Mouse (Mus musculus) erythroblast, embryonic 14.5 days (primary cell): ENCODE measurements at regions not wholly inside any gene's neighbourhood (a gene's known extent, or its start where the extent isn't known, plus 50 kb on each side); places are given as distances from the start of the nearest gene placed in this dataset.

Source experiments
- GATA1 ChIP-seq: IDR thresholded peaks from 2 replicates; pipeline ENCODE4 v1.6.1; 2012; ENCODE audit warnings: low read length, inconsistent platforms, mixed read lengths
- TAL1 ChIP-seq: IDR thresholded peaks from 3 replicates; pipeline ENCODE4 v1.6.1; 2012; ENCODE audit warnings: low read length, inconsistent platforms, mixed read lengths

- no peak for TF ChIP-seq GATA1
- no peak for TF ChIP-seq TAL1
These were observed 65.6 kb upstream of the Lgalsl start for GRCm38 (mm10) chr11:20896277-20897123.
